Mouse (Mus musculus): Measurements from ENCODE around the gene Cmtm6. TPM values are rescaled to one million over a fixed set of nuclear protein-coding genes. Genes with fewer than 3 reads are reported as not detected.

The Cmtm6 gene
- 20.5 TPM for polyA plus RNA-seq (2015; fragmentation: Illumina TruSeq; extraction: RNeasy Lipid Tissue Mini Kit (QIAGEN cat#74804); ENCODE audit: low read depth, low replicate concordance)

GRCm38 (mm10) chr9:114731011-114731755 is at the start of gene Cmtm6:
TSS of gene Cmtm6 (plus strand) at chr9:114731116.

DNA sequence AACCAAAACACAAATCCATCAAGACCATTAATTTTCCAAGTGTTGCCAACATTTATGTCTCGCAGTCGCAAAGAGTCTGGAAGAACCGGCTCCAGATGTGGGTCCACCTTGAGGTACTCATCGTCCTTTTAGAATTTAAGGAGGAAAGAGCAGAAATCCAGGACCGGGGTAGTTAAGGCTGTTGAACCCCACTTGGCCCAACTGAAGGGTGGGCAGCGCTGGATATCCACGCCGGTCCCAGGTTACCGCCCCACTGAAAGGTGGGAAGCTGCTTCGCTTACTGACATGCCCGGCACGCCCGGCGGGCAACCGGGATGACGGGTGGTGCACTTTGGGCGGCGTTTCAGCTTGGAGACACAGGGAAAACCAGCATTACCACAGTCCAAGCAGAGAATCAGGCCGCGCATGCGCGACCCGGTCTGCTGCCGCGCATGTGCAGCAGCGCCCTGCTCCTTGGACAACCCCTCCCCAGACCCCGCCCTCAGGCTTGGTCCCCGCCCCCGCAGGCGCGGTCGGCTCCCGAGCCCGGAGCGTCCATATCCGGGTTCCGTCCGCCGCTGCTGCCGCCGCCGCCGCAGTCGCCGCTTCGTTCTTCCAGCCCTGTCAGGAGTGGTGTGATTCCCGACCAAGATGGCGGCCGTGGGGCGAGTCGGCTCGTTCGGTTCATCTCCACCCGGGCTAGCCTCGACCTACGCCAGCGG is 42.5 kb upstream of the Cmtm6 start, which contains the start of gene Dync1li1:
Dync1li1 (plus strand) TSS at position 539 of the 701 bp plus-strand sequence.

GRCm38 (mm10) chr9:114781526-114782212 is 50.8 kb downstream of the Cmtm6 start, which contains the start of gene Cmtm7:
TSS of gene Cmtm7 (minus strand) at chr9:114781856.

Other genes starting within 250 kb of the Cmtm6 start
- gene Ccr4, start 226.2 kb upstream of the Cmtm6 start, polyA plus RNA-seq (2015; fragmentation: Illumina TruSeq; extraction: RNeasy Lipid Tissue Mini Kit (QIAGEN cat#74804); ENCODE audit: low read depth, low replicate concordance): not detected
- gene C130032M10Rik, start 215.4 kb upstream of the Cmtm6 start, polyA plus RNA-seq (2015; fragmentation: Illumina TruSeq; extraction: RNeasy Lipid Tissue Mini Kit (QIAGEN cat#74804); ENCODE audit: low read depth, low replicate concordance): not detected
- 0.19 TPM for gene Trim71, start 166.7 kb upstream of the Cmtm6 start, polyA plus RNA-seq (2015; fragmentation: Illumina TruSeq; extraction: RNeasy Lipid Tissue Mini Kit (QIAGEN cat#74804); ENCODE audit: low read depth, low replicate concordance)
- gene Cnot10, start 90.9 kb upstream of the Cmtm6 start, polyA plus RNA-seq (2015; fragmentation: Illumina TruSeq; extraction: RNeasy Lipid Tissue Mini Kit (QIAGEN cat#74804); ENCODE audit: low read depth, low replicate concordance): 48.7 TPM
- 80.3 TPM for gene Dync1li1, start 42.3 kb upstream of the Cmtm6 start, polyA plus RNA-seq (2015; fragmentation: Illumina TruSeq; extraction: RNeasy Lipid Tissue Mini Kit (QIAGEN cat#74804); ENCODE audit: low read depth, low replicate concordance)
- 6.4 TPM for gene Cmtm7, start 50.7 kb downstream of the Cmtm6 start, polyA plus RNA-seq (2015; fragmentation: Illumina TruSeq; extraction: RNeasy Lipid Tissue Mini Kit (QIAGEN cat#74804); ENCODE audit: low read depth, low replicate concordance)
- 5.6 TPM for gene Cmtm8, start 113.0 kb downstream of the Cmtm6 start, polyA plus RNA-seq (2015; fragmentation: Illumina TruSeq; extraction: RNeasy Lipid Tissue Mini Kit (QIAGEN cat#74804); ENCODE audit: low read depth, low replicate concordance)
- gene Gpd1l, start 202.9 kb downstream of the Cmtm6 start, polyA plus RNA-seq (2015; fragmentation: Illumina TruSeq; extraction: RNeasy Lipid Tissue Mini Kit (QIAGEN cat#74804); ENCODE audit: low read depth, low replicate concordance): 73.9 TPM
- 27.6 TPM for gene Osbpl10, start 247.5 kb downstream of the Cmtm6 start, polyA plus RNA-seq (2015; fragmentation: Illumina TruSeq; extraction: RNeasy Lipid Tissue Mini Kit (QIAGEN cat#74804); ENCODE audit: low read depth, low replicate concordance)